Mouse (Mus musculus) MEL (cell line): ENCODE results near the gene Fam241a. TPM values are rescaled to one million over a fixed set of nuclear protein-coding genes. Genes with fewer than 3 reads are reported as not detected.

Source experiments
- DNase-seq: peaks from one replicate; pipeline ENCODE4 v3.0.0; 2011; ENCODE audit warnings: low read depth, low spot score
- H3K27ac ChIP-seq: 2 replicates; pipeline ENCODE4 v1.5.1; 2012; ENCODE audit warnings: low read depth, mild to moderate bottlenecking, control low read depth, low read length, moderate library complexity; ENCODE audit not compliant: control insufficient read depth
- H3K27me3 ChIP-seq, 2 experiments: fragments of 150-350 bp in 1 of 2; sonication (generic) in 1 of 2; 2 replicates each; pipeline ENCODE4 v1.6.1; 2012; ENCODE audit warnings: low read length in 2 of 2, mild to moderate bottlenecking in 2 of 2, improper control_type of control experiment in 1 of 2, moderate library complexity in 1 of 2; ENCODE audit not compliant: insufficient read depth in 2 of 2, control insufficient read depth in 1 of 2
- H3K36me3 ChIP-seq, 2 experiments: 2 replicates each; pipeline ENCODE4 v1.6.1; 2012 to 2014; ENCODE audit warnings: low read length in 2 of 2, improper control_type of control experiment in 1 of 2, inconsistent platforms in 1 of 2, mild to moderate bottlenecking in 1 of 2; ENCODE audit not compliant: insufficient read depth in 2 of 2, control insufficient read depth in 1 of 2
- H3K4me1 ChIP-seq, 2 experiments: fragments of 150-350 bp in 1 of 2; sonication (generic) in 1 of 2; 2 replicates each; pipeline ENCODE4 v1.6.1; 2012; ENCODE audit warnings: low read length in 2 of 2, improper control_type of control experiment in 1 of 2, mild to moderate bottlenecking in 1 of 2; ENCODE audit not compliant: insufficient read depth in 2 of 2, control insufficient read depth in 1 of 2
- H3K4me3 ChIP-seq, 2 experiments: fragments of 150-350 bp in 1 of 2; sonication (generic) in 1 of 2; 2 replicates each; pipeline ENCODE4 v1.5.1; 2012; ENCODE audit warnings: low read depth in 2 of 2, low read length in 2 of 2, mild to moderate bottlenecking in 2 of 2, moderate library complexity in 2 of 2, control low read depth in 1 of 2, improper control_type of control experiment in 1 of 2; ENCODE audit not compliant: control insufficient read depth in 1 of 2, insufficient read depth in 1 of 2
- H3K79me2 ChIP-seq: 2 replicates; pipeline ENCODE4 v1.6.1; 2012; ENCODE audit warnings: mild to moderate bottlenecking, low read length, moderate library complexity; ENCODE audit not compliant: control insufficient read depth, poor library complexity, insufficient read depth
- H3K9ac ChIP-seq: 2 replicates; pipeline ENCODE4 v1.6.1; 2012; ENCODE audit warnings: low read depth, mild to moderate bottlenecking, control low read depth, low read length, moderate library complexity; ENCODE audit not compliant: control insufficient read depth, poor library complexity, severe bottlenecking
- H3K9me3 ChIP-seq: fragments of 150-350 bp; sonication (generic); replicated peaks from 2 replicates; pipeline ENCODE4 v1.6.1; 2012; ENCODE audit warnings: mild to moderate bottlenecking, low read length, improper control_type of control experiment, moderate library complexity; ENCODE audit not compliant: insufficient read depth
- BHLHE40 ChIP-seq: IDR thresholded peaks from 2 replicates; pipeline ENCODE4 v1.6.1; 2012; ENCODE audit warnings: low read depth, mild to moderate bottlenecking, inconsistent platforms, low read length, improper control_type of control experiment, borderline replicate concordance
- CTCF ChIP-seq, 3 experiments: IDR thresholded peaks in 2 of 3; conservative IDR thresholded peaks in 1 of 3; 2 replicates each; pipeline ENCODE4 v1.5.1; 2011 to 2012; ENCODE audit warnings: low read length in 3 of 3, low read depth in 2 of 3, mild to moderate bottlenecking in 2 of 3, improper control_type of control experiment in 1 of 3, inconsistent platforms in 1 of 3, mixed read lengths in 1 of 3, moderate library complexity in 1 of 3; ENCODE audit not compliant: control insufficient read depth in 1 of 3, insufficient read depth in 1 of 3, poor library complexity in 1 of 3, severe bottlenecking in 1 of 3
- E2F4 ChIP-seq: IDR thresholded peaks from 2 replicates; pipeline ENCODE4 v1.6.1; 2011; ENCODE audit warnings: low read depth, low read length, improper control_type of control experiment, borderline replicate concordance
- ELF1 ChIP-seq: IDR thresholded peaks from 2 replicates; pipeline ENCODE4 v1.6.1; 2014; ENCODE audit warnings: low read depth, mild to moderate bottlenecking, inconsistent platforms, low read length, improper control_type of control experiment, moderate library complexity
- EP300 ChIP-seq, 2 experiments: IDR thresholded peaks; 2 replicates each; pipeline ENCODE4 v1.6.1; 2011; ENCODE audit warnings: improper control_type of control experiment in 2 of 2, low read length in 2 of 2, low read depth in 1 of 2, mild to moderate bottlenecking in 1 of 2
- ETS1 ChIP-seq: IDR thresholded peaks from 2 replicates; pipeline ENCODE4 v1.6.1; 2012; ENCODE audit warnings: low read depth, mild to moderate bottlenecking, inconsistent platforms, low read length, improper control_type of control experiment, moderate library complexity
- GABPA ChIP-seq: IDR thresholded peaks from 2 replicates; pipeline ENCODE4 v1.6.1; 2012; ENCODE audit warnings: low read depth, mild to moderate bottlenecking, inconsistent platforms, low read length, improper control_type of control experiment, moderate library complexity
- GATA1 ChIP-seq: IDR thresholded peaks from 2 replicates; pipeline ENCODE4 v1.6.1; 2011; ENCODE audit warnings: low read depth, low read length, improper control_type of control experiment
- MAX ChIP-seq: IDR thresholded peaks from 2 replicates; pipeline ENCODE4 v1.6.1; 2011; ENCODE audit warnings: low read length, improper control_type of control experiment
- MAZ ChIP-seq: IDR thresholded peaks from 2 replicates; pipeline ENCODE4 v1.6.1; 2012; ENCODE audit warnings: low read depth, mild to moderate bottlenecking, inconsistent platforms, low read length, improper control_type of control experiment
- MYB ChIP-seq: IDR thresholded peaks from 2 replicates; pipeline ENCODE4 v1.6.1; 2011; ENCODE audit warnings: mild to moderate bottlenecking, low read depth, low read length, improper control_type of control experiment
- NELFE ChIP-seq: IDR thresholded peaks from 2 replicates; pipeline ENCODE4 v1.6.1; 2011; ENCODE audit warnings: low read depth, low read length, improper control_type of control experiment
- NRF1 ChIP-seq: IDR thresholded peaks from 2 replicates; pipeline ENCODE4 v1.6.1; 2014; ENCODE audit warnings: low read depth, mild to moderate bottlenecking, inconsistent platforms, low read length, improper control_type of control experiment, moderate library complexity; ENCODE audit not compliant: poor library complexity, insufficient read depth, severe bottlenecking
- POLR2AphosphoS2 ChIP-seq: IDR thresholded peaks from 2 replicates; pipeline ENCODE4 v1.6.1; 2011; ENCODE audit warnings: low read length, improper control_type of control experiment
- RCOR1 ChIP-seq: IDR thresholded peaks from 2 replicates; pipeline ENCODE4 v1.6.1; 2012; ENCODE audit warnings: low read depth, mild to moderate bottlenecking, inconsistent platforms, low read length, improper control_type of control experiment
- USF1 ChIP-seq: IDR thresholded peaks from 2 replicates; pipeline ENCODE4 v1.6.1; 2014; ENCODE audit warnings: low read depth, mild to moderate bottlenecking, inconsistent platforms, low read length, improper control_type of control experiment, moderate library complexity
- USF2 ChIP-seq, 2 experiments: IDR thresholded peaks; 2 replicates each; pipeline ENCODE4 v1.6.1; 2011 to 2012; ENCODE audit warnings: improper control_type of control experiment in 2 of 2, low read length in 2 of 2, borderline replicate concordance in 1 of 2, inconsistent platforms in 1 of 2, low read depth in 1 of 2, mild to moderate bottlenecking in 1 of 2; ENCODE audit not compliant: insufficient read depth in 1 of 2
- ZMIZ1 ChIP-seq: IDR thresholded peaks from 2 replicates; pipeline ENCODE4 v1.6.1; 2012; ENCODE audit warnings: low read depth, mild to moderate bottlenecking, inconsistent platforms, low read length, improper control_type of control experiment, moderate library complexity
- ZNF384 ChIP-seq: IDR thresholded peaks from 2 replicates; pipeline ENCODE4 v1.6.1; 2012; ENCODE audit warnings: low read depth, mild to moderate bottlenecking, inconsistent platforms, low read length, improper control_type of control experiment
- polyA plus RNA-seq, 2 experiments: library from polyadenylated mRNA; stranded (reverse) in 1 of 2; unstranded in 1 of 2; fragments of >175 nt in 1 of 2; fragments of >200 nt in 1 of 2; gene quantifications; 2 replicates each; pipeline versions ENCODE4 v1.2.1 to v1.2.4; 2012; ENCODE audit warnings: low replicate concordance in 2 of 2, low read depth in 1 of 2; ENCODE audit not compliant: insufficient read length in 2 of 2, insufficient read depth in 1 of 2, missing spikeins in 1 of 2
- total RNA-seq: library from RNA; depleted of rRNA; stranded (reverse); fragments of 300-350 nt; gene quantifications from 2 replicates; pipeline ENCODE4 v1.2.3, GENCODE M21; 2012

The Fam241a gene
- total and polyA plus RNA-seq, 3 experiments: 30.2 to 32.0 TPM; not detected in 1

DNA sequence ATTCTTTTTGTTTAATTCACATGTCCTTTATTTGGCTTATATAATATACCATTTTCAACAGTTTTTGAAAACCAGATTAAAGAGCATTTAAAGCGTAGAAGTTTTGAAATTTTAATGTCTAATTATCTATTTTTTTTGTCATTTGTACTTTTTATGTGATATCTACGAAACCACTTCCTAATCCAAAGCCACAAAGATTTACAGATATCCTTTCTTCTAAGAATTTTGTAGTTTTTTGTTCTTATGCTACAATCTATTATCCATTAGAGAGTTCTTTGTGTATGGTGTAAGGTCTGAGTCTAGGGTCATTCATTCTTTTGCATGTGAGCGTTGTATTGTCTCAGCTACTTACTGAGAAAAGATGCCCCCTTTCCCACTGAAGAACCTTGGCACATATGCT, 21.4 kb upstream of the Fam241a start:
- Histone ChIP-seq H3K4me1 (peaks cover 3 to 8% of the 10 kb centered on the region in 2 experiments; a peak in 2 of 4 replicates), H3K4me3 (no peak overlapping the region), H3K79me2 (no peaks in the 10 kb centered on the region), H3K36me3 (peaks cover 0 to 7% of the 10 kb centered on the region in 2 experiments; a peak in 2 of 4 replicates), H3K9ac (no peak overlapping the region), H3K9me3 (no peaks in the 10 kb centered on the region), H3K27ac (no peak overlapping the region), H3K27me3 (peaks cover 4 to 12% of the 10 kb centered on the region in 2 experiments; a peak in 3 of 4 replicates)
- DNase-seq: no peak
- TF ChIP-seq GATA1: peak; percentile 42; the same call in 1 of the 2 replicates
- peak; percentile 88 for TF ChIP-seq RCOR1
- TF ChIP-seq MAX: no peak
- no peak for TF ChIP-seq E2F4
- TF ChIP-seq NELFE: no peak
- no peak for TF ChIP-seq MYB
- TF ChIP-seq ZNF384: 0 out of 2 replicates have a peak, but pooled peaks have one; percentile 47
- no peak for TF ChIP-seq ZMIZ1

DNA sequence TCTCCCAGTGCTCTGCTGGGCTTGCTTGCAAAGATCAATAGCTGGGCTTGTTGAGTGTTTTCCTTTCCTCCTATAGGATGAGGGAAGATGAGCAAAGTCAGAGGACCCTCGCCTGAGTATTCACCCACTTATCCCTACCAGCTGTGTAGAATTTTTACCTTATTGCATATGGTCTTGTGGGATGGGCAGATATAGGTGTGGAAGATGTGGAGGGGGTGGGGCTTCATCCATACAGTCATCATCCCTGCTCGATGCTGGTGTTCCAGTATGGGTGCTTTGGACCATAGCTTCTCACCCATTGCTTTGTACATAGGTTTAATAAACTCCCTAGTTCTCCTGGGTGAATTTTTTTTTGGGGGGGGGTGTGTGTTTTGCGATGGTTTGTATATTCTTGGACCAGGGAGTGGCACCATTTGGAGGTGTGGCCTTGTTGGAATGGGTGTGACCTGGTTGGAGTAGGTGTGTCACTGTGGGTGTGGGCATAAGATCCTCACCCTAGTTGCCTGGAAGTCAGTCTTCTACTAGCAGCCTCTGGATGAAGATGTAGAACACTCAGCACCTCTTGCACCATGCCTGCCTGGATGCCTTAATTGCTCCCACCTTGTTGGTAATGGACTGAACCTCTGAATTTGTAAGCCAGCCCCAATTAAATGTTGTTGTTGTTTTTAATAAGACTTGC, 19.7 kb upstream of the Fam241a start:
- Histone ChIP-seq H3K9me3 (no peaks in the 10 kb centered on the region), H3K36me3 (peaks cover 0 to 7% of the 10 kb centered on the region in 2 experiments; a peak in 2 of 4 replicates), H3K4me1 (peaks cover 3 to 8% of the 10 kb centered on the region in 2 experiments; a peak in 2 of 4 replicates), H3K4me3 (no peak overlapping the region), H3K27ac (no peak overlapping the region), H3K27me3 (peaks cover 7 to 18% of the 10 kb centered on the region in 2 experiments; a peak in 3 of 4 replicates), H3K79me2 (no peaks in the 10 kb centered on the region), H3K9ac (no peak overlapping the region)
- TF ChIP-seq CTCF (IDR thresholded peaks at IDR 0.05 in 2 of 3, conservative IDR thresholded peaks at IDR 0.05 in 1 of 3; ENCODE audit: control insufficient read depth in 1 of 3, insufficient read depth in 1 of 3, low read depth in 2 of 3, low read length in 3 of 3, poor library complexity in 1 of 3, severe bottlenecking in 1 of 3) (no peak), MAZ (no peak), ZNF384 (no peak), NRF1 (no peak), GABPA (no peak), ETS1 (no peak), ELF1 (no peak), USF2 (IDR thresholded peaks at IDR 0.05; ENCODE audit: borderline replicate concordance in 1 of 2, insufficient read depth in 1 of 2, low read depth in 1 of 2, low read length in 2 of 2) (no peak), POLR2AphosphoS2 (no peak), USF1 (no peak), MYB (no peak), E2F4 (no peak), RCOR1 (no peak), BHLHE40 (no peak), EP300 (IDR thresholded peaks at IDR 0.05; ENCODE audit: low read depth in 1 of 2, low read length in 2 of 2) (no peak), NELFE (no peak)
- no peak for DNase-seq
